Mouse (Mus musculus): ENCODE data around the gene Slc35b1. TPM values are rescaled to one million over a fixed set of nuclear protein-coding genes. Genes with fewer than 3 reads are reported as not detected.

Gene Slc35b1
- polyA plus RNA-seq, 1 experiment from 2014 or later = 66.0 TPM

- ATAC-seq (replicated peaks; ENCODE audit: insufficient number of reproducible peaks, insufficient read depth, low FRiP score, low read depth) = no peak
- Histone ChIP-seq H3K36me3 (peaks cover 42% of the 10 kb centered on the region), H3K4me1 (replicated peaks) (peaks cover 10% of the 10 kb centered on the region), H3K4me3 (peak overlapping the region; percentile 70), H3K9ac (peak overlapping the region; percentile 83), H3K9me3 (replicated peaks) (no peaks in the 10 kb centered on the region), H3K27ac (peak overlapping the region; percentile 84), H3K27me3 (no peaks in the 10 kb centered on the region), H3K4me2 (peak overlapping the region; percentile 72)
- WGBS = under 1% methylated on average over 14 of the region's 14 CpGs
Measured at GRCm38 (mm10) chr11:95384973-95385320, 455 bp downstream of the Slc35b1 start.

DNA sequence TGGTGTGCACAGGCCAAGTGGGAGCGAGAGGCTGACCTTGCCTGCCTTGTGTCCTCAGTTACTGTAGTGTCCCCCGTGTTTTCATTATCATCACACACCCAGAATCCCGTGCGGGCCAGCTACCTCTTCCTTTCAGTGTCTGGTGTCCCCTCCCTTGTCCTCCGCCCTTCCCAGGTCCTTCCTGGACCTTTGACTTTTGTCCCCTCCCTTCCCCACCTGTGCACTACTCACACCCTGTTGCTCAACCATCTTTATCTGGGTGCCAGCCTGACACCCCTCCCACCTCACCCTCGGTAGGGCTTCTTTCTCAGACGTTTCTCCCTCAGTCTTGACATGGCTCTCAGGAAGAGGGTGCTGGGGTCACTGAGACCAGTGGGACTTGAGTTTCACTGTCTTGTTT is 2.9 kb downstream of the Slc35b1 start:
- no peak overlapping the region for H3K4me2 ChIP-seq
- H3K36me3 ChIP-seq = peaks cover 49% of the 10 kb centered on the region
- H3K27me3 ChIP-seq = no peaks in the 10 kb centered on the region
- peaks cover 17% of the 10 kb centered on the region for H3K4me1 ChIP-seq (replicated peaks)
- no peak overlapping the region for H3K9ac ChIP-seq
- H3K27ac ChIP-seq = no peak overlapping the region
- no peak overlapping the region for H3K4me3 ChIP-seq
- no peaks in the 10 kb centered on the region for H3K9me3 ChIP-seq (replicated peaks)
- 79% methylated on average over 7 of the region's 7 CpGs for WGBS
- ATAC-seq (replicated peaks; ENCODE audit: insufficient number of reproducible peaks, insufficient read depth, low FRiP score, low read depth) = no peak

GRCm38 (mm10) chr11:95389006-95389405 is 4.5 kb downstream of the Slc35b1 start:
- Histone ChIP-seq H3K9ac (no peak overlapping the region), H3K4me1 (replicated peaks) (peaks cover 17% of the 10 kb centered on the region), H3K4me2 (no peak overlapping the region), H3K36me3 (peaks cover 49% of the 10 kb centered on the region), H3K9me3 (replicated peaks) (no peaks in the 10 kb centered on the region), H3K4me3 (no peak overlapping the region), H3K27me3 (no peaks in the 10 kb centered on the region), H3K27ac (no peak overlapping the region)
- 62% methylated on average over 3 of the region's 3 CpGs for WGBS
- ATAC-seq (replicated peaks; ENCODE audit: insufficient number of reproducible peaks, insufficient read depth, low FRiP score, low read depth) = no peak

GRCm38 (mm10) chr11:95390420-95390819 is 5.9 kb downstream of the Slc35b1 start:
- no peak overlapping the region for H3K4me2 ChIP-seq
- peaks cover 49% of the 10 kb centered on the region for H3K36me3 ChIP-seq
- WGBS = 85% methylated on average over 6 of the region's 6 CpGs
- no peak overlapping the region for H3K9ac ChIP-seq
- no peaks in the 10 kb centered on the region for H3K9me3 ChIP-seq (replicated peaks)
- no peak overlapping the region for H3K4me3 ChIP-seq
- peaks cover 13% of the 10 kb centered on the region for H3K4me1 ChIP-seq (replicated peaks)
- no peak overlapping the region for H3K27ac ChIP-seq
- no peaks in the 10 kb centered on the region for H3K27me3 ChIP-seq
- ATAC-seq (replicated peaks; ENCODE audit: insufficient number of reproducible peaks, insufficient read depth, low FRiP score, low read depth) = no peak

DNA sequence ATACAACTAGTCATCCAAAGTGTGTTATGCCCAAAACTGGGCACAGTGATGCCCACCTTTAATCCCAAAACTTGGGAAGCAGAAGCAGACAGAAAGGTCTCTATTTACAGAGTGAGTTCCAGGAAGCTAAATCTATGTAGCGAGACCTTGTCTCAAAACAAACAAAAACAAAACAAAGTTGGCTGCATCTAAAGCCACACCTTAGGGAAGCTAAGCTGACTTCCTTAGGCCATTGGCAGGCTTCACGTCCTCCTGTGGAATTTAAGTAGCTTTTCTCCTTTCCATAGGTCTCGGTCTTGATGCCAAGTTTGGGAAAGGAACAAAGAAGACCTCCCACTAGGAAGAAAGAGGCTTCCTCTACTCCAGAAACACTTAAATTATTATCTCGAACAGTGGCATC is 6.7 kb downstream of the Slc35b1 start:
- no peak overlapping the region for H3K4me3 ChIP-seq
- H3K27ac ChIP-seq = no peak overlapping the region
- H3K36me3 ChIP-seq = peaks cover 49% of the 10 kb centered on the region
- no peak for ATAC-seq (replicated peaks; ENCODE audit: insufficient number of reproducible peaks, insufficient read depth, low FRiP score, low read depth)
- no peak overlapping the region for H3K9ac ChIP-seq
- no peak overlapping the region for H3K4me2 ChIP-seq
- 74% methylated on average over 4 of the region's 4 CpGs for WGBS
- no peaks in the 10 kb centered on the region for H3K27me3 ChIP-seq
- no peaks in the 10 kb centered on the region for H3K9me3 ChIP-seq (replicated peaks)
- H3K4me1 ChIP-seq (replicated peaks) = peaks cover 8% of the 10 kb centered on the region

DNA sequence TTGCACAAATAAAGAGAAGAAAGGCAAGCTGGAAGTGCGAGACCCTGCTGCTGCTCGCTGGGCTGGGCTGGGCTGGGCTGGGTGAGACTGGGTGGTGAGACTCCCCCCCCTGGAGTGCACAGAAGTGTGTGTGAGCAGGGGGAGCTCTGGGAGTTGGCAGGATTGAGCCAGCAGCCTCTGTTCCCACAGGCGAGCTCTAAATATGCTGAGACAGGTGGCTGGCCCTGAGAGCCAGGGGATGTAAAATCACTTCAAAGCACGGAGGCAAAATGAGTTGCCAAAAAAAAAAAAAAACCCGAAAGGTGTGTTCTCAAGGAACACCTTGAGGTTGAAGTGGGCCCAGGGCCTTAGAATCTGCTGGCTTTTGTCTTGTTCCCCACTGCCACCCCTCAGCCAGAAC is 7.3 kb downstream of the Slc35b1 start:
- no peak overlapping the region for H3K4me3 ChIP-seq
- peaks cover 8% of the 10 kb centered on the region; the same call in 1 of the 2 replicates for H3K4me1 ChIP-seq (replicated peaks)
- ATAC-seq (replicated peaks; ENCODE audit: insufficient number of reproducible peaks, insufficient read depth, low FRiP score, low read depth) = no peak
- peaks cover 46% of the 10 kb centered on the region for H3K36me3 ChIP-seq
- WGBS = 70% methylated on average over 5 of the region's 5 CpGs
- no peaks in the 10 kb centered on the region for H3K9me3 ChIP-seq (replicated peaks)
- H3K27me3 ChIP-seq = no peaks in the 10 kb centered on the region
- no peak overlapping the region for H3K4me2 ChIP-seq
- H3K27ac ChIP-seq = no peak overlapping the region
- no peak overlapping the region for H3K9ac ChIP-seq

DNA sequence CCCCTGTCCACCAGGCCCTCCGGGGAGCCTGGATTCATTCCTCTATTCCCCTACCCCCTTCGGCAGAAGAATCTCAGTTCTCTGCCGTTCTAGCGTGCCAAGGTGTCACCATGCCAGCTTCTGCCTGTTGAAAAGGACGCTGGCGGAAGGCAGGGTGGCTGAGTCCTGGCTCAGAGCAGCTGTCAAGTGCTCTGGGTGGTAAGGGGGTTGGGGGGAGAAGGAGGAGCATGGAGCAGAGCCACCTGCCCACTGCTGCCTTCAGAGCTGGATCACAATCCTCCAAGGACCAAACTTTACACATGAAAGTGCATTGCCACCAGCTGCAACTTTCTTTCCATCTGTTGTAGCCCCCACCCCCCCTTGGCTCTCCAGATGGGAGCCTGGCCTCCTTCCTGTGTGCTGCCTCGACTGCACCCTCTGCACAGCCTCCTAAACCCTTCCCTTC is 7.8 kb downstream of the Slc35b1 start:
- ATAC-seq (replicated peaks; ENCODE audit: insufficient number of reproducible peaks, insufficient read depth, low FRiP score, low read depth) = 0 out of 2 replicates have a peak, but pooled peaks have one; percentile 20
- Histone ChIP-seq H3K4me1 (replicated peaks) (peaks cover 8% of the 10 kb centered on the region; the same call in 1 of the 2 replicates), H3K4me3 (no peak overlapping the region), H3K36me3 (peaks cover 41% of the 10 kb centered on the region), H3K27me3 (no peaks in the 10 kb centered on the region), H3K9ac (no peak overlapping the region), H3K9me3 (replicated peaks) (no peaks in the 10 kb centered on the region), H3K27ac (no peak overlapping the region), H3K4me2 (no peak overlapping the region)
- WGBS = 48% methylated on average over 7 of the region's 7 CpGs

- H3K4me2 ChIP-seq = no peak overlapping the region
- WGBS = 76% methylated on average over 11 of the region's 11 CpGs
- H3K9me3 ChIP-seq (replicated peaks) = no peaks in the 10 kb centered on the region
- H3K36me3 ChIP-seq = peaks cover 35% of the 10 kb centered on the region
- no peaks in the 10 kb centered on the region for H3K27me3 ChIP-seq
- H3K4me3 ChIP-seq = no peak overlapping the region
- no peak overlapping the region for H3K9ac ChIP-seq
- H3K27ac ChIP-seq = no peak overlapping the region
- peaks cover 8% of the 10 kb centered on the region; the same call in 1 of the 2 replicates for H3K4me1 ChIP-seq (replicated peaks)
- ATAC-seq (replicated peaks; ENCODE audit: insufficient number of reproducible peaks, insufficient read depth, low FRiP score, low read depth) = no peak
Measured at GRCm38 (mm10) chr11:95392708-95393499, 8.4 kb downstream of the Slc35b1 start.

GRCm38 (mm10) chr11:95393500-95393816 is 9.0 kb downstream of the Slc35b1 start:
- no peak overlapping the region for H3K9ac ChIP-seq
- 32% methylated on average over 5 of the region's 5 CpGs for WGBS

DNA sequence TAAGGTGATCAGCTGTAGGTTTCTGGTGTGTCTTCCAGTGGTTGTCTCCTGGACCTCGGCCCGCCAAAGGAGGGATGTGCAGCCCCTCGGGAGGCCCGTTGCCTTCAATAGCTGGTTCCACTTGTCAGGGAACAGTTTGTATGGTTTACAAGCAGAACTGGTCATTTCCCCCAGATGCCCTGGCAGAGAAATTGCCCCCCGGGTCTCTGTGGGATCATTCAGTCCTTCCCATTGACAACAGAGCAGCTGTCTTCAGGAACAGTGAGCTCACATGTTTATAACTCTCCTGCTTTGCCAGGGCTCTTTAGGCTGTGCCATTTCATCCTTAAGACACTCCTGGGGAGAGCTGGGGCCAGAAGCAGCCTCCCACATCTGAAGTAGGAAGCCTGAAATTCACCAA is 9.6 kb downstream of the Slc35b1 start:
- peaks cover 8% of the 10 kb centered on the region; the same call in 1 of the 2 replicates for H3K4me1 ChIP-seq (replicated peaks)
- no peak overlapping the region for H3K9ac ChIP-seq
- no peak overlapping the region for H3K4me2 ChIP-seq
- no peak overlapping the region for H3K27ac ChIP-seq
- WGBS = 51% methylated on average over 5 of the region's 5 CpGs
- H3K9me3 ChIP-seq (replicated peaks) = no peaks in the 10 kb centered on the region
- peaks cover 24% of the 10 kb centered on the region for H3K36me3 ChIP-seq
- no peaks in the 10 kb centered on the region for H3K27me3 ChIP-seq
- H3K4me3 ChIP-seq = no peak overlapping the region
- ATAC-seq (replicated peaks; ENCODE audit: insufficient number of reproducible peaks, insufficient read depth, low FRiP score, low read depth) = no peak

More at GRCm38 (mm10) chr11:95393500-95393816, 9.0 kb downstream of the Slc35b1 start:
- no peak overlapping the region for H3K4me3 ChIP-seq
- peaks cover 29% of the 10 kb centered on the region for H3K36me3 ChIP-seq
- peaks cover 8% of the 10 kb centered on the region; the same call in 1 of the 2 replicates for H3K4me1 ChIP-seq (replicated peaks)
- no peak overlapping the region for H3K4me2 ChIP-seq
- no peak overlapping the region for H3K27ac ChIP-seq
- H3K9me3 ChIP-seq (replicated peaks) = no peaks in the 10 kb centered on the region
- no peak for ATAC-seq (replicated peaks; ENCODE audit: insufficient number of reproducible peaks, insufficient read depth, low FRiP score, low read depth)
- no peaks in the 10 kb centered on the region for H3K27me3 ChIP-seq

DNA sequence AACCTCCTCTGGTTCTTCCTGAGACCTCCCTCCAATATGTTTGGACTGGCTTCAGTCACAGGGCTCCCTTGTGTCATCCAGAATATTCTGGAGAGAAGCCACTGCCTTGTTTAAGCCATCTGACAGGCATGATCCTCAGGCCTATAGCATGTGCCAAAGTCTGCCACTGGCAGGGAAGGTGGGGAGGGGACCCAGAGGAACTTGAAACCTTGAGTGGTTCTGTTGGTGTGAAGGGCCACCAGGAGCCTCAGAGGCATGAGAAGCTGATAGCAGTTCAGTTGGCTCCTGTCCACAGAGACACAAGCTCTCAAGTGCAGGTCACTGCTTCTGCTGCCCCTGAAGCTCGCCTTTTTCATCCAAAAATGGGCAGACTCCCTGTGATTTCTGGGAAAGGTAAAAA is 12.1 kb downstream of the Slc35b1 start:
- Histone ChIP-seq H3K27me3 (no peaks in the 10 kb centered on the region), H3K27ac (no peak overlapping the region), H3K9me3 (replicated peaks) (no peaks in the 10 kb centered on the region), H3K9ac (no peak overlapping the region), H3K4me3 (no peak overlapping the region), H3K4me1 (replicated peaks) (peaks cover 8% of the 10 kb centered on the region; the same call in 1 of the 2 replicates), H3K36me3 (0 out of 2 replicates have a peak, but pooled peaks cover 4% of the 10 kb centered on the region), H3K4me2 (no peak overlapping the region)
- 59% methylated on average over 1 of the region's 1 CpGs for WGBS
- no peak for ATAC-seq (replicated peaks; ENCODE audit: insufficient number of reproducible peaks, insufficient read depth, low FRiP score, low read depth)
